Mouse (Mus musculus) left cerebral cortex, postnatal 25 days (tissue): Measurements from ENCODE around the gene Zdhhc14. TPM values are rescaled to one million over a fixed set of nuclear protein-coding genes. Genes with fewer than 3 reads are reported as not detected.
A peak's percentile ranks its signal among the peaks of the same experiment; 100 is the strongest.

Source experiments
- DNase-seq, 2 experiments: peaks; one replicate each; pipeline ENCODE4 v3.0.0; 2022; ENCODE audit warnings: low spot score in 2 of 2, mixed read lengths in 1 of 2
- intact Hi-C: fragments of 180-260 bp; cut with DNase I; formaldehyde crosslinking; loops from one replicate; pipeline ENCODE4 v1.15.1; 2025
- total RNA-seq, 2 experiments: library from RNA; stranded (reverse); gene quantifications; 2 replicates each; pipeline ENCODE4 v1.2.3; 2021

Gene Zdhhc14
- total RNA-seq, 2 experiments from 2014 or later: 51.3 to 53.2 TPM

DNA sequence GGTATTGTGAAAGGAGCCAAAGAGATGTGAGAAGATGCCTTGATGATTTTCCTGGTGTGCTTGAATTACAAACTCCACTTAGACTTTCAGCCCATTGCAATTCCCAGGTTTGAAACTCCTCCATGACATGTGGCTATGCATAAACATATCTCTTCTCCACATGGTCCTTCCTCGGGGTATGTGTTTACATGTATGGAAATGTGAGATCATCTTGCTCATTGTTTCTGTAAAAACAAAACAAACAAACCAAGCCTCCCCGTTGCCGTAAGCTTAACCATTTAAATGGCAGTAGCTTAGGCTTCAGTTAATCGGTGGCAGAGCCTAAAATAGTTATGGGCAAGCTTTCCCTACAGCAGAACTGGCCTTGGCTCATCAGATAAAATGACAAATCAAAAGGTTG, 137.3 kb downstream of the Zdhhc14 start:
- intact Hi-C loops: no loop called here
- no peak for DNase-seq

DNA sequence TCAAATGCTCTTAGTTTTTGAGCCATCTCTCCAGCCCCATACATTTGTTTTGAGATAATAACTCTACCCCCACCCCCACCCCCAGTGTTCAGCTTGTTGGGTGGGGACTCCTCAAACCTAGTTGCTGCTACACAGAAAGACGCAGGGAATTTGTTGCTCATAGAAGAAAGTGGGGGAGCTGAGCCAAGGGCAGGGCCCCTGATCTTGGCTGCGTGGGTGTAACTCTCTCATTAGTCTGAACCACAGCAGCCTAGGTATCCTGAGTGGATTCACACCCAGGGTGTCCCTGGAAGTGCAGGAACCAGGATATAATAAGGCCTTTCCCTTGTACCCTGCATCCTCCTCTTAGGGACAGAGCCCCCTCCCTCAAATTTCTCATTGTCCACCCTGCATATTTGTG, 142.9 kb downstream of the Zdhhc14 start:
- intact Hi-C loops: no loop called here
- no peak for DNase-seq

DNA sequence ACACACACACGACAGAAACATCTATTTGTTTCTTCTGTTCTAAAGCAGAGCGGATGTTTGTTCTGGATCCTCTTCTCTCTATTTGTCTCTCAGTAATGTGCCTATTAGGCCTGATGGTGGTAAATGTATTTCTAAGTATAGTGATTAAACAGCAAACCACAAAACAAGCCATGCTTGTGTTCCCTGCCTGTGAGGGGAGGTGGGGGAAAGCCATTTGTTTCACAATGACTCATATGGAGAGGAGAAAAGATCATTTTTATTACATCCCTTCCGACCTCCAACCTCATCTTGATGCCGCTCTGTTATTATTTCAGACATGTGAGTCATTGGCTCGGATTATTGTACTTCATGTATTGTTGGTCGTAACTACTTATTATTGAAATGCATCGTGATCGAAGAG, 149.1 kb downstream of the Zdhhc14 start:
- intact Hi-C loops: loop anchor here (5.0 kb wide), 1 partner anchor 89 kb away; no protein-coding TSS in a partner anchor
- no peak for DNase-seq

DNA sequence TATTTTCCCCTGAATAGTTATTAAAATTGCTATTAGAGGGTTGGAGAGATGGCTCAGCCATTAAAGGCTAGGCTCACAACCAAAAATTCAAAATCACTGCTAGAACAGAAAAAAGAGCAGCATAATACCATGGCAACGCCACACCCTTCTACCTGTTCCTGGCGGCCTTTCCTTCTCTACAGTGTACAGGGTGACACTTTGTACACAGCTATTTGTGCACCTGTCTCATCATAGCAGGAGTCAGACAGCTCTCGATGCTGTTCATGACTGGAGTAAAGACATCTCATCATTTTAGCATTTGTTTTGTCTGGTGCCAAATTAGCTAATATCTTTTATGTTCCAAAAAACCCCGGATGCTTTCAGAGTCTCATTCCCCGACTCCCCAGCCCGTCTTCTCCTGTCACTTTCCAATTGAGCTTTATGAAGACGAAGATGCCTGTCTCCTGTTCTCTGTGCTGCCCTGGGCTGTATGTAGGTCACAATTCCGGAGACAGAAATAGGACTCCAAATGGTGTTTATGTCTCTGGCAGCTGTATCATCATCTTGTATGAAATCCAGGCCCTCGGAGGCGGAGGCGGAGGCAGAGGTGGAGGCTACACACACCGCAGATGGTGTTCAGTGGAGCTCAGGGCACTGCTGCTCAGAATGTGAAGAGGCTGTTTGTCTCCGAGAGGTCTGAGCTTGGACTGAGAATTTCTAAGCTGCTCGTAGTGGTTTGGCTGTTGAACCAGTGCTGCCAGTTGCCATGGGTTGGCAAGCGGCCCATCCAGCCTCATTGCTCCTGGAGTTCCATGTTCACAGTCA, 150.8 kb downstream of the Zdhhc14 start:
- intact Hi-C loops: loop anchor here (1.0 to 5.0 kb wide), 2 partner anchors 91 to 152 kb away; no protein-coding TSS in a partner anchor
- DNase-seq: peak; percentile 81 to 96

DNA sequence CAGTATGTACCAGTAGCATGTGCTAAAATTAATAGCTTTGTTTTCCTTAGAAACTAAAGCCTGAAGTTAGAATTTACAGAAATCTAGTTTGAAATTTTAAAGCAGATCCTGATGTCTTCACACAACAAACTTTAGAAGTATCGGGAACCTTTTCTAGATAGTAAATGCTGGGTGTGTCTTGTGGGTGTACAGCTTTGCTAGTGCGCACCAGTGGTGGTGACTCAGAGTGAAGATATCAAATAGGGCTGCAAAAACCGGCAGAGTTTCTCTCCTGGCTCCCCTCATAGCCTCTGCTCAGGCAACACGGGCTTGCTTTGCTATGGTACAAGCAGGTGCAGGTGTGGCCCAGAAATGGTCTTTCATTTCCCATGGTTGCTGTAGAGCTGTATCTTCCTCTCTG, 157.8 kb downstream of the Zdhhc14 start:
- no peak for DNase-seq
- intact Hi-C loops: no loop called here

DNA sequence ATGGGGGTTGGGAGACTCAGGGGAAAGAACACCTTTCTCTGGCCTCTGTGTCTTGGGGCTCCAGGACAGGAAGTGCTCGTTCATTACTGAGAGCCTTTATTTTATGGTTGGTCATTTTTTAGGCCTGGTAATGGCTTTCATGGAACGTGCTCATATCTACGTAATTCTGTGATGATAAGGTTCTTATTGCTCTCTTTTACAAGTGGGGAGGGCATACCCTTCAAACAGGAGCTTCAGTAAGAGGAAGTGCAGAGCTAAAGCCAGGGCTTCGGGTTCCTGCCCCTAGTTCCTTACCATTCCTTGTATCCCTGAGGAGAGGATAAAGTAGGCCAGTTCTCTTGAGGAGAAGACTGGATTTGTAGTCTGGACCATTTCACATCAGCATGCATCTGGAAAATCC, 158.3 kb downstream of the Zdhhc14 start:
- intact Hi-C loops: no loop called here
- no peak for DNase-seq

DNA sequence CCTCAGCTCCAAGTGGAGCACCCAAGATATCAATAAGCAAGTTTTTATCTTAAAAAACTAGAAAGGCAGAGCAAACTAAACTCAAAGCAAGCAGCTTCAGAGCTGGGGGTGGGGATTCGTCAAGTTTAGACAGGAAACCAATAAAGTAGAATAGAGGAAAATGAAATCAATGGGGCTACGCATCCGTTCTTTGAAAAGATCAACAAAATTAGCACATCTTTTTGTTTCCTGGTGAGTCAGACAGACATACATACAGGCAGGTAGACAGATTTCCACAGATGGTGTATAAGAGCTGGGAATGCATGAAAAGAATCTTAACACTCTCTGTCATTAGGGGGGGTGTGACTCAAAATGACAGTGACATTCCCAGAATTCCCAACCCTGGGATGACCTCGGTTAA, 159.2 kb downstream of the Zdhhc14 start:
- no peak for DNase-seq
- intact Hi-C loops: no loop called here

DNA sequence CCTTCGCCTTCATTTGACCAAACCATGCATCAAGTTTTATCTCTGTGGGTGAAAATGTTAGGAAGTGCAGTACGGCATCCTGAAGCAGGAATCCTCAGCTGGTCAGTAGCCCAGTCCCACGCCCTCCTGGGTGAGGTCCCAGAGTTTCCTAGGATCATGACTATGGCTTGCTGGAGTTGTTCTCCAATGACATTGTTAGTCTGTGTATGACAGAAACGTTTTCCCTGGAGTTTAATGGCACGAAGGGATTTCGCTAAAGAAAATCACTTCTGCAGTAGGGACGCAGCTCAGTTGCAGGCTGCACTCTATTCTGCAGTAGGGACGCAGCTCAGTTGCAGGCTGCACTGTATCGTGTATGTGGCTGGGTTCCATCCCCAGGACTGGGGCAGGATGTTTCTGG, 161.6 kb downstream of the Zdhhc14 start:
- intact Hi-C loops: no loop called here
- no peak for DNase-seq

DNA sequence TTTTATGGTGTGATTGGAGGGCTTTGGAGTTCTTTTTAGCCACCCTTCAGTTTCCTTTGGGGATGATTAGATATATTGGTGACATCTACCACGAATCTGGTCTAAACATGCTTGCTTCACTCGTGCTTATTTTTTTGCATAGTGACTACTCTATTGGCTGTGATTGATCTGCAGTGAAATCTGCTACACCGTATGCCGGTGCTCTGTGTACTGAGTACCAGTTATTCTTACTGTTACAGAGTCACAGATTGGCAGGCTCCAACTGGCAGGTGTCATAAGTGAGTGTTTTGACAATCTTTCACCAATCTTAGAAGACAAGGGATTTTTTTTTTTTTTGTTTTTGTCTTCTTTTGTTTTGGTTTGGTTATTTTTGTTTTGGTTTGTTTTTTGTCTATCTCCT, 163.2 kb downstream of the Zdhhc14 start:
- intact Hi-C loops: no loop called here
- DNase-seq: no peak

DNA sequence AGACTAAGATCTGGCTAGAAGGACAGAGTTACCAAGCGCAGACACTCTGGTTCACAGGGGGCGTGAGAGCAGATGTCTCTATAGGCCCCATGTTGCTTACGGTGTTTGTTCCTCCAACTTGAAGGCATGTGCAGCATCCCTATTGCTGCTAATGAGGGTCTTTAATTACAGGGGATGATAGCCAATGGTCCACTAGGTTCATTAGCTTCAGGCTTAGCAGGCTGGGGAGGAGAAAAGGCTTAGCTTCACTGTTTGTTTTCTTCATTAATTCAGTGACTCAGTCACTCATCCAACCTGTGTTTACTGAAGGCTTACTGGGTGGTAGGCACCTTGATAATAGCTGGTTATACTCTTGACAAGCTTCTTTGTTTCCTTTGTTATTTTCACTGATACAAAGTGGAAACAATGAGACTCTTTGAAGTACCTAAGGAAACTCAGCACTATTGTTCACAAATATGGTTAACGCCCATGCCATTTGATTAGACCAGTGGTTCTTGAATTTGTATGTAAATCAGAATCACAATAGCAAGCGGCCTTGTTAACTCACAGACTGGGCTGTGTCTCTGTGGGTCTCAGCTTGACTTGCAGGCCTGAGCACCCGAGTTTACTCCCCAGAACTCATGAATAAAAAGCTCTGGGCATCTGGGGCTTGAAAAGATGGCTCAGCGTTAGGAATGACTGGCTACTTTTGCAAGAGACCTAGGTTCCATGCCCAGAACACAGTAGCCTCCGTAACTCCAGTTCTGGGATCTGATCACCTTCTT, 168.1 kb downstream of the Zdhhc14 start:
- DNase-seq: no peak
- intact Hi-C loops: no loop called here

DNA sequence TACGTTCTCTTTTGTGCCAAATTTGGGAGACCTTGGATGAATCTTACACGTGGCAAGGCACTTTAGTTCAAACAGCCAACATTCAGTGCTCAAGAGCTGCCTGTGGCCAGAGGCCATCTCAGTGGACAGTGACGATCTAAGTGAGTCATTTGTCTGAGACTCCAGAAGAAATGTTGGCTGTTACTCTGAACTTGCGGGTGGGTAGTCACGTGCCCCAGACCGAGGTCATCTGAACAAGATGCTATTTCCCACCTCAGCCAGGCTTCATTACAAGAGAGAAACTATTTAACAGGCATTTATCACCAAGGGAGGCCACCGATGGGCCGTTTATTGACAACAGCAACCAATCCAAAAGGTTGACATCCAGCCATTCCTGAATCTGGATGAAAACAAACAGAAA, 174.3 kb downstream of the Zdhhc14 start:
- intact Hi-C loops: no loop called here
- DNase-seq: no peak

DNA sequence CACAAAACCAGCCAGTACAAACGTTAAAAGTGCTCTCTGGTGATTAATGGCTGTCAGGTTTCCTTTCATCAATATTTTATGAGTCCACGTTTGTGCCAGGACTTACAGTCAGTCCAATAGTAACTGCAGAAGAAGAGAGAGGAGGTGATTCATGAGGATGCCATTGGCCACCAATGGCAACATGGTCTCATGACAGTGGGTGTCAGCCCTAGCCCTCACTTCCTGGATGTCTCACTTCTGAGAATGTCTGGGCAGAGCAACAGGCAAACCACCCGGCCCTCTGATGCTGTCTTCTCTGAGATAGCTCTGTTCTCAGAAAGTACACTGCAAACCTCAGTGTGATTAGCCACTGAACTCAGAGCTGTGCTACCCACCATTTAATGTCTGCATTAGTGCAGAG, 176.1 kb downstream of the Zdhhc14 start:
- no peak for DNase-seq
- intact Hi-C loops: no loop called here

DNA sequence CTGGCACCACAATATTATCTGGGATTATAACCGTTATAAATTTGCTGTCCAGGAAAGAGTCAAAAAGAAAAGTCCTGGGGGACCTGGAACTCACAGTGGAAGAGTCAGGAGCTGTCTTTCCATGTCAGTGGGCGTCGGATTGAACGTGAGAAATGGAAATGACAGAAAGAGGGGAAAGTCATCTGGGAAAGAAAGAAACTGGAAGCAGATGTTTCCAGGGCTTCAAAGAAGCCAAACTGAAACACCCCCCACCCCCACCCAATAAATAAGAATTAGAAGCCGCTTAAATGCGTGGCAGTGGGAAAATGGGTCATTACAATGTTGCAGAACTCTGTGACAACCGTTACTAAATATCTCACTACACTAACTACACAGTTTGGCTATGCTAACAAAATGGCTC, 176.6 kb downstream of the Zdhhc14 start:
- intact Hi-C loops: no loop called here
- no peak for DNase-seq

DNA sequence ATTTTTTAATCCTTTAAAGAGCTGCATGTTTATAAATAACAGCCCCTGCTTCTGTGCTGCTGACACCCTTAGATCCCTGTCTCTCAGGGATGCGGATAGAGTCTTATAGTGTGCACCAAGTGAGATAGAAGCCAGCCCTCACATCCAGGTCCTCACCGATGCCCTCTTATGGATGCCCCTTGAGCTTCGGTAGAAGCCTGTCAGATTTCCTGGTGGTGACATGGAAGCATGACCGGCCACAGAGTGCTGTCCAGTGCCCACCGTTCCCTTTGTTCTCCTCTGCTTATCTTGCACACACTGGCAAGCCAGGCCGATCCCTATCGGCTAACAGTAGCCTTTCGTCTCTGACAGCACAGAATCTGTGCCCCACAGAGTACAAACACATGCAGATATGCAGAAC, 183.6 kb downstream of the Zdhhc14 start:
- DNase-seq: no peak
- intact Hi-C loops: no loop called here

DNA sequence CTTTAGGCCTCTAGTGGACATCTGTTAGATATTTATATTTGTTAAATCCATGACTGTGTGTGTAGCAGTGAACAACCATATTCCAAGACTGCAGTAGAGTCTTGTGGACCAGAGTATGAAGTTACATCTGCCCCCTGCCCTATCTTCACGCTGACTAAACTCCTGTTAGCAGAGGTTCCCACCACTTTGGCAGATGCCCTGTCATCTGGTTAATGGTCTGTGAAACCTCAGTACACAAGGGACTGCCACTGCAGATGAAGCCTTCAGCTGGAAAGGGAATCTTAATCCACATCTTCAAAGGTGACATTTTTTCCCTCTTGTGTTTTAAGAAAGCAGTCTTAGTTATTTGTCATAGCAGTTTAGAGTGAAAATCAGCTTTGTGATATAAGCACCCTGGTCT, 187.0 kb downstream of the Zdhhc14 start:
- no peak for DNase-seq
- intact Hi-C loops: no loop called here

DNA sequence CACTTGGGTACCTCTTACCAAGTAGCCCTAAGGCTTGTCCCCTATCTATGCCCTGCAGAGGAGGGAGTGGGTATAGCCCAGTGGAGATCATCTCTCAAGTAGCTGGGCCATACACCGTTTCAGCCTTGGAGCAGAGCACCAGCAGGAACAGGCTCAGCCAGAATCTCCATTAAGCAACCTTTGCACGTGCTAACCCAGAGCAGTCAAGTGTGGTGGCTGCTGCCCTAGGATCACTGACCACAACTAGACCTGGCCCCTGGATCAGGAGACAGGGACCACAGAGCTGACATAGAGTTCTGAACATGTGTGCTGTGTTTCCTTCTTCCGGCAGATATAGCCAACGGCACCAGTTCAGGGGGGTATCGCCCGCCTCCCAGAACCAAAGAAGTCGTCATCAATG, 193.0 kb downstream of the Zdhhc14 start:
- intact Hi-C loops: no loop called here
- no peak for DNase-seq

DNA sequence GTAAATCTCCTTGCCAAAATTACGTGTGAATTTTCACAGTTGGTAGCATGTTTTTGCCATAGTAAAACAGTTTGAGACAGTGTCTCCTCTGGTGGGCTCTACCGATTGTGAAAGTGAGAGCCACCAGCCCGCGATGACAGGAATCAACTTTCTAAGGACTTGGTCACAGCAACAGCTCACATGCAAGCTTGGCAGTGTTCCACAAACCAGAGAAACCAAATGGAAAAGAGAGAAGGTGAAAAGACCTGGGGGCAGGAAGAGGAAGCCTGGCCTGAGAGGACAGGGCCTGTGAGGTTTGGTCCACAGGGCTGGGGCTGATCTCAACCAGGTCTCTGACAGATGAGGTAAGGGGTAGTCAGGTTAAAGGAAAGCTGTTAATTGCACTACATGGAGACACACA, 195.5 kb downstream of the Zdhhc14 start:
- no peak for DNase-seq
- intact Hi-C loops: no loop called here

DNA sequence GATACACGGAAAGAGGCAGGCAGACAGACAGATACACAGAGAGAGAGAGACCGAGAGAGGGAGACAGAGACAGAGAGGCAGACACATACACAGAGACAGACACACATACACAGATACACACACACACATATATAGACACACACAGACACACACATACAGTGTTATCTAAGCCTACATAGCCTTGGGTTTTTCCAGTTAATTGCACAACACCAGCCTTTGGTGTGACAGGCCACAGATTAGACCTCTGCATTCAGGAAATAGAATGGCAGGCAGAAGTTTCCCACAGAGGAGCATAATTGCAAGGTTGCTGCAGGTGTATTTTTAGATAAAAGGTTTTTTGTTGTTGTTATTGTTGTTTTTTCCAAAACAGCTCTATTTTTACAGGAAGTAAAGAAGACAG, 195.9 kb downstream of the Zdhhc14 start:
- intact Hi-C loops: no loop called here
- DNase-seq: no peak

DNA sequence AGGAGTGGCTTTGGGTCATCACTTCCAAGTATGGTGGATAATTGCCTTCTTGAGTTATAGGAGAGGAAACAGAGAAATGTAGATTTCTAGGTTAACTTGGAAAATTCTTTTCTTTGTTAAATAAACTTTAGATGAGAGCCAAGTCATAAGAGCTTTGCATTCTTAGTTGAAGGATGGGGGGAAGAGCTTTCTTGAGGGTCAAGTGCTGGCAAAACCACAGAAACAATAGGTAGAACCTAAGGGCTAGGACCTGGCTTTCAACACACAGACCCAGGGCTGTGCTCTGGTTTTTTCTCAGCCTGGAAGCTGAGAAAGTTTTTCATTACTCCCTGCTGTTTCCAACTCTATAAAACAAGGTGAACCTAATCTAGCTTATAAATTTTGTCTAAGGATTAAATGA, 196.3 kb downstream of the Zdhhc14 start:
- intact Hi-C loops: no loop called here
- no peak for DNase-seq

DNA sequence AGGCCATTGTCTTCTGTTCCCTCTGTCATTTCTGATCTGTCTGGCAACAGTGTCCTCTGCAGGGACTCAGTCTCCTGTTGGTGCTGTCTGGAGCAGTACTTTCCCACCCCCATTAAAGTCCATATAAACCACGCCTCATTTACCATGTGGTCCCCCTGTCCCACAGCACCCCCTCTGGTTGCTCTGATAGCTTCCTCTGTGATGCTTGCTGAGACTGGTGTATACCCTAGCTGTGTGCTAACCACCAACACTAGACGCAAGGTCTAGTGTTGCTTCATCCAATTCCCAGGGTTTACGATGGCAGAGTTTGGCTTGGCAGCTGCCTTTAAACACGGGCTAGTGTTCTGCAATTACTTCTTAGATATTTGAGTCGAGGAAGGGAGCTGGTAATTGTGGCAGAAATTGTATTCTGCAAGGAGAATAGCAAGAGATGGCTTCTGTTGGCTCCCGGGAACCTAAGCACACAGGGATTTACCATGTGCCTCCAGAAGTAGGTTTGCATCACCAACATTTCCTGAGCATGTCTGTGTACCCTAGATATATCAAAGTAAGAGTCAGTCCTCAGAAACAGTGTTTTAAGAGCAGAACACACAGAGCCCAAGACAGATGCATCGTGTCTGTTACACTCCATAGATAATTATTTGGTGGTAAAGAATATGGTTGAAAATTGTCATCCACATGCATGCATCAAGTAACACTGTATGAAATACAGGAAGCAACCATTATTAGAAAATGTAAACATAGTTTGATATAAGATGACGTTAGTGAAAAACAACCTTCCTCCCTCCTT, 198.6 kb downstream of the Zdhhc14 start:
- DNase-seq: no peak
- intact Hi-C loops: no loop called here
